Mouse (Mus musculus): ENCODE measurements around the gene Ogdhl. TPM values are rescaled to one million over a fixed set of nuclear protein-coding genes. Genes with fewer than 3 reads are reported as not detected.

Gene Ogdhl
- not detected in 2 replicates for polyA plus RNA-seq (2012; ENCODE audit: insufficient read depth, insufficient read length, low replicate concordance, missing spikeins)

DNA sequence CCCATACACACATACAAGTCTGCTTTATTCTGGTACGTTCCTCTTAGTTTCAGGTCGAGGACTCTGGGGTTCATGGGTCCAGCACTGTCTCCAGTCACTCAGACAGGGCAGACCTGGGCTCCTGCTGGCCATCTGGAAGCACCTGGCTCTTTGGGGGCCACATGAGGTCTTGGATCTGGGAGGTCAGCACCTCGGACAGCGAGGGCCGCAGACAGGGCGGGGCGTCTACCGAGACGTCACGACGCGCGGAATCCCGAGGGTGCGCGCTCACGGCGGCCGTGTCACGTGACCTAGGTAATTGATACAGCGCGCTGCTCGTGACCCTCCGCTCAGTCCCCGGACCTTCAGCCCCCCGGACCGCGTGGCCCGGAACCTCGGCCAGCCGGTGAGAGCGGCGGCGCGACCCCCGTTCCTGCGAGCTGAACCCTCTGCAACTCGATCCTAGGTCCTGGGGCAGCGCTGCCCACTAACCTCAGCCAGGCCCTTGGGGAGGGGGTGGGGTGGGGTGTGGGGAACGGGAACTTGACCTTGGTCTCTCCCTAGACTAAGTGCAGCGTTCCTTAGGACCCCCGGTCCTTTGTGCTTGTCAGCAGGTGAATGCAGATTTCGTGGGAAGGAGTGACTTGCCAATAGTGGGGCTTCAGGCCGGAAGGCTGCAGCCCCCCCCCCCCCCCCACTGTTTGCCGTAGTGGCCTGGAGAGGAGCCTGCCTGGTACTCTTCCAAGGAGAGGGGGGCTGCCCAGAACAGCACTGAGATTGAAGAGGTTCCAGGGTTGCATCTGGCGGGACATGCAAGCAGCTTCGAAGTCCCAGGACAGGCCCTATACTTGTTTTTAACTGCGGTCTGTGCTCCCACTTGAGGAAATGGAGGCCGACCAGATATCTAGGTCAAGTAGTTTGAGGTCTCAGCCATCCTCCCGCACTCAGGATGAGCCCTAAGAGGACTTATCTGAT, at the start of gene Ogdhl:
Ogdhl (plus strand) TSS at position 288 of the 954 bp plus-strand sequence.
- Histone ChIP-seq H3K27ac (ENCODE audit: insufficient read depth, low read depth, low read length) (no peak within 1 kb of the TSS), H3K4me3 (ENCODE audit: insufficient read depth, low read depth, low read length) (peak within 1 kb of the TSS; percentile 65), H3K4me1 (ENCODE audit: control insufficient read depth, insufficient read depth, low read length) (peaks cover 19% of the 10 kb centered on the region)
- peak; percentile 40; the same call in 1 of the 2 replicates for TF ChIP-seq POLR2A (IDR thresholded peaks at IDR 0.05; ENCODE audit: insufficient read depth, low read depth, low read length)
- TF ChIP-seq CTCF (IDR thresholded peaks at IDR 0.05; ENCODE audit: insufficient read depth, low read depth, low read length) = no peak
- 3% methylated on average over 50 of the region's 50 CpGs for WGBS

GRCm38 (mm10) chr14:32301622-32302021, 20.2 kb upstream of the Ogdhl start:
- WGBS = 42% methylated on average over 12 of the region's 12 CpGs
- H3K4me1 ChIP-seq (ENCODE audit: control insufficient read depth, insufficient read depth, low read length) = no peaks in the 10 kb centered on the region; the same call in 1 of the 2 replicates
- H3K27ac ChIP-seq (ENCODE audit: insufficient read depth, low read depth, low read length) = peak overlapping the region; percentile 28; the same call in 1 of the 2 replicates
- H3K4me3 ChIP-seq (ENCODE audit: insufficient read depth, low read depth, low read length) = no peak overlapping the region
- TF ChIP-seq POLR2A (IDR thresholded peaks at IDR 0.05; ENCODE audit: insufficient read depth, low read depth, low read length) (no peak), CTCF (IDR thresholded peaks at IDR 0.05; ENCODE audit: insufficient read depth, low read depth, low read length) (no peak)

GRCm38 (mm10) chr14:32302423-32302822, 19.4 kb upstream of the Ogdhl start:
- Histone ChIP-seq H3K27ac (ENCODE audit: insufficient read depth, low read depth, low read length) (peak overlapping the region; percentile 28), H3K4me1 (ENCODE audit: control insufficient read depth, insufficient read depth, low read length) (no peaks in the 10 kb centered on the region; the same call in 1 of the 2 replicates), H3K4me3 (ENCODE audit: insufficient read depth, low read depth, low read length) (no peak overlapping the region)
- WGBS = 87% methylated on average over 7 of the region's 7 CpGs
- TF ChIP-seq CTCF (IDR thresholded peaks at IDR 0.05; ENCODE audit: insufficient read depth, low read depth, low read length) (no peak), POLR2A (IDR thresholded peaks at IDR 0.05; ENCODE audit: insufficient read depth, low read depth, low read length) (no peak)

- no peak for TF ChIP-seq POLR2A (IDR thresholded peaks at IDR 0.05; ENCODE audit: insufficient read depth, low read depth, low read length)
- no peak for TF ChIP-seq CTCF (IDR thresholded peaks at IDR 0.05; ENCODE audit: insufficient read depth, low read depth, low read length)
- Histone ChIP-seq H3K4me3 (ENCODE audit: insufficient read depth, low read depth, low read length) (no peak overlapping the region), H3K27ac (ENCODE audit: insufficient read depth, low read depth, low read length) (no peak overlapping the region), H3K4me1 (ENCODE audit: control insufficient read depth, insufficient read depth, low read length) (no peaks in the 10 kb centered on the region; the same call in 1 of the 2 replicates)
- 87% methylated on average over 8 of the region's 8 CpGs for WGBS
Observed at GRCm38 (mm10) chr14:32304921-32305320, 16.9 kb upstream of the Ogdhl start.

DNA sequence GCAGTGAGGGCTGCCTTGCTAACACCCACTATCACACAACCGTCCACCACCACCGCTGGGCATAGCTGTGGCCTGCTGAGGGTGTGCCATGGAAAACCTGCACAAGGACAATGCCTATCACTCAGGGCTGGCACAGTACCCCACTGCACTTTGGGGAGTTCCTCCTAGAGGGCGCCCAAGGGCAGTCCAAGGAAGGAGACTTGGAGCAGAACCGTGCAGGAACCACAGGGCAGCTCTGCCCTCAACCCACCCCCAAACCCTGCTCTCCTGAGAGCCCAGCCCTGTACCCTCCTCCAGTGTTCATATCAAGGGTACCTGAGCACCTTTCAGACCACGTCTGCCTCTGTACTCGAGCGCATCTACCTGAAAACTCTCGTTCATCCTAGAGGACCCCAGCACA, 11.9 kb upstream of the Ogdhl start:
- TF ChIP-seq POLR2A (IDR thresholded peaks at IDR 0.05; ENCODE audit: insufficient read depth, low read depth, low read length) (no peak), CTCF (IDR thresholded peaks at IDR 0.05; ENCODE audit: insufficient read depth, low read depth, low read length) (peak; percentile 41; the same call in 1 of the 2 replicates)

GRCm38 (mm10) chr14:32311381-32312035, 10.3 kb upstream of the Ogdhl start:
- no peak overlapping the region for H3K27ac ChIP-seq (ENCODE audit: insufficient read depth, low read depth, low read length)
- 98% methylated on average over 2 of the region's 2 CpGs for WGBS
- no peak overlapping the region for H3K4me3 ChIP-seq (ENCODE audit: insufficient read depth, low read depth, low read length)
- H3K4me1 ChIP-seq (ENCODE audit: control insufficient read depth, insufficient read depth, low read length) = no peaks in the 10 kb centered on the region
- TF ChIP-seq POLR2A (IDR thresholded peaks at IDR 0.05; ENCODE audit: insufficient read depth, low read depth, low read length) (no peak), CTCF (IDR thresholded peaks at IDR 0.05; ENCODE audit: insufficient read depth, low read depth, low read length) (no peak)

More for the DNA sequence above, 11.9 kb upstream of the Ogdhl start:
- no peaks in the 10 kb centered on the region for H3K4me1 ChIP-seq (ENCODE audit: control insufficient read depth, insufficient read depth, low read length)
- WGBS = 43% methylated on average over 8 of the region's 8 CpGs
- no peak overlapping the region for H3K27ac ChIP-seq (ENCODE audit: insufficient read depth, low read depth, low read length)
- no peak overlapping the region for H3K4me3 ChIP-seq (ENCODE audit: insufficient read depth, low read depth, low read length)

DNA sequence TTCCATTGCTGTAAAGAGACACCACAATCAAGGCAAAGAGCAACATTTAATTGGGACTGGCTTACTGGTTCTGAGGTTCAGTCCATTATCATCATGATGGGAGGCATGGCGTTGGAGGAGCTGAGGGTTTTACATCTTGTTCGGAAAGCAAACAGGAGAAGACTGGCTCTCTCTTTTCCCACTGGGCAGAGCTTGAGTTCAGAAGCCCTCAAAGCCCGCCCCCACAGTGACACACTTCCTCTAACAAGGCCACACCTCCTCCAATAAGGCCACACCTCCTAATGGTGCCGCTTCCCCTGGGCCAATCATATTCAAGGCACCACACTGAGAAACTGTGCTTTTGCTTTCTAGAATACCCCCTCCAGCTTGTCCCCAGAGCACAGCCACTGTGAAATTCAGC, 4.0 kb upstream of the Ogdhl start:
- no peak overlapping the region for H3K4me3 ChIP-seq (ENCODE audit: insufficient read depth, low read depth, low read length)
- peaks cover 4% of the 10 kb centered on the region; the same call in 1 of the 2 replicates for H3K4me1 ChIP-seq (ENCODE audit: control insufficient read depth, insufficient read depth, low read length)
- TF ChIP-seq POLR2A (IDR thresholded peaks at IDR 0.05; ENCODE audit: insufficient read depth, low read depth, low read length) (no peak), CTCF (IDR thresholded peaks at IDR 0.05; ENCODE audit: insufficient read depth, low read depth, low read length) (no peak)
- H3K27ac ChIP-seq (ENCODE audit: insufficient read depth, low read depth, low read length) = no peak overlapping the region
- 31% methylated on average over 4 of the region's 4 CpGs for WGBS

DNA sequence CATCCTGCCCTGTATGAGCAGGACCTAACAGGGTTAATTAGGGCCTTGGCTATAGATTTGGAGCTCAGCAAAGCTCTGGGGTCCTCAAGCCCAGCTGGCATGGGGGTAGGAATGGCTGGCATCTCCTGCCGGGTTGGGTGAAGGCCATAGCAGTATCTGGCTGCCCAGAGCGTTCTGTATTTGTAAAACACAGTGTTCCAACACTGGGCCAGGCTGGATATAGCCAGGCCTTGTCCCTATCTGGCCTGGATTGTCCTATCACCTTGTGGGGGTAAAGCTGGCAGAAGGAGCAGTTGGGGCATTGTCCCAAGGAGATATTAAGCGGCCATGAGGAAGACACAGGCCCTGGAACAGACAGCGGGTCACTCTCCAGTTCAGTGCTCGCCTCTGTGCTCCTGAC, 1.4 kb downstream of the Ogdhl start:
- Histone ChIP-seq H3K27ac (ENCODE audit: insufficient read depth, low read depth, low read length) (no peak overlapping the region), H3K4me1 (ENCODE audit: control insufficient read depth, insufficient read depth, low read length) (peaks cover 19% of the 10 kb centered on the region), H3K4me3 (ENCODE audit: insufficient read depth, low read depth, low read length) (no peak overlapping the region)
- TF ChIP-seq POLR2A (IDR thresholded peaks at IDR 0.05; ENCODE audit: insufficient read depth, low read depth, low read length) (no peak), CTCF (IDR thresholded peaks at IDR 0.05; ENCODE audit: insufficient read depth, low read depth, low read length) (no peak)
- WGBS = 88% methylated on average over 5 of the region's 5 CpGs

Data from olfactory bulb, adult 2 months (tissue).